Mouse (Mus musculus) T-helper 2 cell (primary cell): ENCODE results near the gene Zim1.

Experiments used
- in situ Hi-C: fragments of 300-600 bp; cut with MboI, MseI; formaldehyde crosslinking; loops from one replicate; pipeline ENCODE4 v1.15.1; 2025; ENCODE audit warnings: high pct_unique_total_duplicates

Zim1 gene

DNA sequence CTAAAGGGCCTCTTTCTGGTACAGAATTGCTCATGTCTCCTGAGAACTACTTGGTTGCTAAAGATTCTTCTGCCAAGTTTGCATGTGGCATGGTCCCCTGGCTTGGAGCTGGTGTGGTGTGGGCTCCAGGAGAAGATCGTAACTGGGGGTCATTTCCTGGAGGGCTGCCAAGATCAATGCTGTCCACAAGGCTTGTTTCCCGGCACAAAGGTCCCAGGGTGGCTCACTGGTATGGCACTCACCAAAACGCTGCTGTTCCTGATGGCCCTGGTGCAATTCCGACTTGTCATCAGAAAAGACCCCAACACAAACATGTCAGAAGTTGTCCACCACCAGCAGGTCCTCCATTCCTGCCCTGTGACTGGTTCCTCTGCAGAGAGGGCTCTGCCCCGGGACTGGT, 44.1 kb downstream of the Zim1 start:
- in situ Hi-C loops, result no loop called here

DNA sequence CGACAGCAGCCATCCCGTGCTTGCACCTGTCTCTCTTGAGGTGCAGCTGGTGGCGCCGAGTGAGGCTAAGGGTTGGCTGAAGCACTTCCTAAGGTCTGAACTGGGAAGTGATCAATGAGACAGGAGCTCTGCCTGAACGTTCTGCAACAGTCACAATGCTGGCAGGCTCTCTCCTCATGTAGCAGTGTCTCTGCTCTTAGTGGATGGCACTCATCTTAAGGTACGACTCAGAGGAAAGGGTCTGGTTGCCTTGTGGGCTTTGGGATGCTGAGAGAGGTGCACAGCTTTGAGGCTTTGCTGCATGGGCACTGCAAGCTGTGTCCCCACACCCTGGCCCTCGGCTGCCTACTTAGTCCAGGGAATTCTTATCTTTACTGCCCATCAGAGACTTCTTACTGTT, 45.0 kb downstream of the Zim1 start:
- in situ Hi-C loops, result no loop called here

DNA sequence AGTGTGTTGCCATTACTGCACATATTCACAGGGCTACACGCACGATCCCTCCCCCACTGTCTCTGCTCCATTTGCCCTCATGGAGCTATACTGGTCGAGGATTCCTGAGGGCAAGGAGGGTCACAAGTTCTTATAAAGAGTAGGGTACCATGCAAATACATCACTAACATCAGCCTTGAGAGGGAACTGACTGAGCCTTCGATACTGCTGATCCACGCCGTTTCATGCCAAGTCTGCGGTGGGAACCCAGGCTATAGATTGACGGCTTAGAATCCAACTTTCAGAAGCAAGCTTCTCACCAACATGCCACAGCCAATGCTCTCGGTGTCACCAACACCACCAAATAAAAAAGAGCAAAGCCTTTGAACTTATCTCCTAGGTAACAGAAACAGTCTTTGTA, 45.7 kb downstream of the Zim1 start:
- in situ Hi-C loops, result no loop called here

DNA sequence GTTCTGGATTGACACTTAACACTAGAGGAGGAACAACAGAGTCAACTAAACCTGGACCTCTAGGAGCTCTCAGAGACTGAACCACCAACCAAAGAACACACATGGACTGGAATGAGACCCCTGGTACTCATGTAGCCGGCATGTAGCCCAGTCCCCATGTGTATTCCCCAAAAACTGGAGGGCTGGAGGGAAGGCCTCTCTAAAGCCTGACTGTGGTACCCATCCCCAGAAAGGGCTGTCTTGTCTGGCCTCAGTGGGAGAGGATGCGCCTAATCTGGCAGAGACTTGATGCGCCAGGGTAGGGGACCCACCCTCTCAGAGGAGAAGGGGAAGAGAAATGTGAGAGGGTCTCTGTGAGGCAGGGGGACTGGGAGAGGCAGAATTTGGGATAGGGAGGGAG, 50.4 kb downstream of the Zim1 start:
- in situ Hi-C loops, result no loop called here

DNA sequence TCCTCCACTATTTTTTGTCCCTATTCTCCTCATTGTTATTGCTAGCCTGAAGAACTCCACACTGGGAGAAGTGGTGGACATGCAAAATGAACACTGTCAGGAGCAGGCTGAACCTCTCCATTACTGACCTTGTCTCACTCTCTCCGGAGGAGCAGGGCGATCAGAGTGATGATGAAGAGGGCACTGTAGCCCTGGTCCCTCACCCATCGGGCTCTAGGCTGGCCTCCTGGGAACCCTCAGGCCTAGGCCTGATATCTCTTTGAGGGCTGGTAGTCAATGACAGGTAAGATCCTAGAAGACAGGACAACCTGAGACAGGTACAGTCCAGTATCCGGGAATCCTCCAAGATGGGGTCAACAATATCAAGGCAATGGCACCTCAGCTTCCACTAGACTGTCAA, 58.2 kb downstream of the Zim1 start:
- in situ Hi-C loops, result no loop called here

DNA sequence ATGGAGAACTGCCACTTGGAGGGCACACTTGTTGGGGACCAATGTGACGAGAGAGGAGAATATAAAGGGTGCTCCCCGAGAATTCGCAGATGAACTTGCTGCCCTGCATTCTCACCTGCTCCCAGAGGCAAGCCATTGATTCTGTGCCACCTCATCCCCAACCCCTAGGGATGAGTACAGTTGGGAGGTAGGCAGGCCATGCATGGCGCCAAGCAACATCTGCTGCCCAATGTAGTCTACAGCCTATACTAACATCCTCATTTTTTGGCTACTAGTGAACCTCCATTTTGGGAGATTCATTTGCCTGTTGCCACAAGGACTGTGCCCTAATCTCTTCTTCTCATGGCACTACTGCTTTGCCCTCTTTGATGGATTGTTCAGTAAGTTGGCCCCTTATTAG, 59.5 kb downstream of the Zim1 start:
- in situ Hi-C loops, result no loop called here

DNA sequence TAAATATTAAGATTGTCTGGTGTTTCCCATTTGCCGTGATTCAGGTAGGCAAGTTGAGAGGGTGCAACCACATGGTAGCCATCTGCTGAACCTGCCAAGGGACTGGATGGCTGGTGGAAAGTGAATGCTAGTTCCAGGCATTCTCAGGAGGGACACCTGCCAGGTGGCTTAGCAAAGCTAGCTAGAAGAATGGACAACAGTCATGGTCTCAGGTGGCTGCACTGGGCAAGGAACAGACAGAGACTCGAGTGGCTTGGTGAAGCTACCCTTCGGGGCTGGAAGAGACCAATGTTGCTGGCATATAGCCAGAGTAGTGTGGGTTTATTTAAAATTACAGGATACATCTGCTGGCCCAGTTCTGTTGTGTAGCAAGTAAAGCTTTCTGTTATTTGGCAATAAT, 60.4 kb downstream of the Zim1 start:
- in situ Hi-C loops, result no loop called here
